Mouse (Mus musculus) midbrain, embryonic 11.5 days (tissue): ENCODE results near the gene Slc6a16. TPM values are rescaled to one million over a fixed set of nuclear protein-coding genes. Genes with fewer than 3 reads are reported as not detected.

Experiments
- ATAC-seq: fragments of 200-750 bp; cut with Nextera tagmentation; 2 replicates; pipeline ENCODE4 v1.8.0; 2017; ENCODE audit warnings: moderate TSS enrichment, moderate library complexity; ENCODE audit not compliant: low FRiP score
- DNase-seq: peaks from one replicate; pipeline ENCODE4 v3.0.0; 2015; ENCODE audit warnings: low spot score; ENCODE audit errors: missing footprints
- H3K27ac ChIP-seq: fragments of 300-500 bp; sonication (generic); 2 replicates; pipeline ENCODE4 v1.5.1; 2014; ENCODE audit warnings: low read depth, low read length
- H3K27me3 ChIP-seq: fragments of 300-500 bp; sonication (generic); 2 replicates; pipeline ENCODE4 v1.6.1; 2014; ENCODE audit warnings: mild to moderate bottlenecking, low read length, moderate library complexity, mixed read lengths; ENCODE audit not compliant: control insufficient read depth, insufficient read depth
- H3K36me3 ChIP-seq: fragments of 300-500 bp; sonication (generic); 2 replicates; pipeline ENCODE4 v1.6.1; 2014; ENCODE audit warnings: mild to moderate bottlenecking, low read length, moderate library complexity, mixed read lengths; ENCODE audit not compliant: control insufficient read depth, insufficient read depth
- H3K4me1 ChIP-seq: fragments of 300-500 bp; sonication (generic); 2 replicates; pipeline ENCODE4 v1.6.1; 2014; ENCODE audit warnings: low read length; ENCODE audit not compliant: control insufficient read depth, insufficient read depth
- H3K4me2 ChIP-seq: fragments of 300-500 bp; sonication (generic); 2 replicates; pipeline ENCODE4 v1.6.1; 2014; ENCODE audit warnings: mild to moderate bottlenecking, moderate library complexity
- H3K4me3 ChIP-seq: fragments of 300-500 bp; sonication (generic); 2 replicates; pipeline ENCODE4 v1.5.1; 2014; ENCODE audit warnings: low read depth, low read length
- H3K9ac ChIP-seq: fragments of 300-500 bp; sonication (generic); 2 replicates; pipeline ENCODE4 v1.6.1; 2014; ENCODE audit warnings: low read length
- H3K9me3 ChIP-seq: fragments of 300-500 bp; sonication (generic); 2 replicates; pipeline ENCODE4 v1.6.1; 2016; ENCODE audit warnings: low read length; ENCODE audit not compliant: control insufficient read depth
- WGBS: fragments of 180-500 bp; shearing (Covaris S2); extraction: QIAGEN DNeasy Blood & Tissue Kit; methylation state at CpG from one replicate; pipeline ENCODE4 v1.1.7; 2014; 5-methylcytosine and 5-hydroxymethylcytosine counted together
- polyA plus RNA-seq: library from polyadenylated mRNA; unstranded; fragments of >200 nt; fragmentation: Nextera tagmentation; extraction: Ambion mirVana; gene quantifications from 2 replicates; pipeline ENCODE4 v1.2.1, GENCODE M21; 2014

Gene Slc6a16
- polyA plus RNA-seq, 1 experiment from 2014 or later: not detected

GRCm38 (mm10) chr7:45213708-45214107 lies 27.2 kb upstream of the Slc6a16 start:
- Histone ChIP-seq H3K36me3 (peaks cover 6% of the 10 kb centered on the region; the same call in 1 of the 2 replicates), H3K4me2 (no peak overlapping the region), H3K27ac (no peak overlapping the region), H3K27me3 (peaks cover 12% of the 10 kb centered on the region), H3K4me1 (peaks cover 19% of the 10 kb centered on the region), H3K9ac (no peak overlapping the region), H3K9me3 (no peaks in the 10 kb centered on the region), H3K4me3 (no peak overlapping the region)
- 72% methylated on average over 5 of the region's 5 CpGs for WGBS
- ATAC-seq (no peak), DNase-seq (no peak)

- Histone ChIP-seq H3K4me1 (peaks cover 19% of the 10 kb centered on the region), H3K36me3 (peaks cover 19% of the 10 kb centered on the region), H3K4me3 (peak within 1 kb of the TSS; percentile 85), H3K27ac (peak within 1 kb of the TSS; percentile 96), H3K9ac (peak within 1 kb of the TSS; percentile 100), H3K9me3 (no peaks in the 10 kb centered on the region), H3K4me2 (peak within 1 kb of the TSS; percentile 93), H3K27me3 (peaks cover 12% of the 10 kb centered on the region)
- ATAC-seq (peak; percentile 75), DNase-seq (peak; percentile 97)
- under 1% methylated on average over 53 of the region's 55 CpGs for WGBS
Observed at GRCm38 (mm10) chr7:45215673-45216441, 25.0 kb upstream of the Slc6a16 start, which contains the start of gene Tead2. Tead2 (plus strand) TSS chr7:45215753.

GRCm38 (mm10) chr7:45216442-45217183 lies 24.3 kb upstream of the Slc6a16 start:
- peaks cover 19% of the 10 kb centered on the region for H3K4me1 ChIP-seq
- H3K36me3 ChIP-seq: peaks cover 20% of the 10 kb centered on the region
- peaks cover 5% of the 10 kb centered on the region for H3K27me3 ChIP-seq
- H3K4me3 ChIP-seq: peak overlapping the region; percentile 85
- H3K4me2 ChIP-seq: peak overlapping the region; percentile 93
- peak; percentile 83 for ATAC-seq
- no peaks in the 10 kb centered on the region for H3K9me3 ChIP-seq
- peak; percentile 98 for DNase-seq
- peak overlapping the region; percentile 100 for H3K9ac ChIP-seq
- whole genome bisulfite sequencing: 0% methylated on average over 13 of the region's 13 CpGs
- peak overlapping the region; percentile 96 for H3K27ac ChIP-seq

- 93% methylated on average over 2 of the region's 2 CpGs for WGBS
- H3K36me3 ChIP-seq: peaks cover 53% of the 10 kb centered on the region
- H3K9me3 ChIP-seq: no peaks in the 10 kb centered on the region
- no peak overlapping the region for H3K4me3 ChIP-seq
- no peaks in the 10 kb centered on the region for H3K27me3 ChIP-seq
- H3K27ac ChIP-seq: no peak overlapping the region
- DNase-seq: no peak
- H3K4me2 ChIP-seq: no peak overlapping the region
- H3K9ac ChIP-seq: no peak overlapping the region
- H3K4me1 ChIP-seq: peaks cover 19% of the 10 kb centered on the region
- no peak for ATAC-seq
Observed at GRCm38 (mm10) chr7:45221680-45222079, 19.2 kb upstream of the Slc6a16 start.

GRCm38 (mm10) chr7:45224826-45225225 lies 16.1 kb upstream of the Slc6a16 start:
- Histone ChIP-seq H3K9me3 (no peaks in the 10 kb centered on the region), H3K27ac (no peak overlapping the region), H3K4me2 (no peak overlapping the region), H3K27me3 (no peaks in the 10 kb centered on the region), H3K36me3 (peaks cover 64% of the 10 kb centered on the region), H3K4me3 (no peak overlapping the region), H3K4me1 (no peaks in the 10 kb centered on the region), H3K9ac (no peak overlapping the region)
- 95% methylated on average over 7 of the region's 7 CpGs for WGBS
- ATAC-seq (no peak), DNase-seq (no peak)

GRCm38 (mm10) chr7:45226421-45226820 lies 14.5 kb upstream of the Slc6a16 start:
- no peaks in the 10 kb centered on the region for H3K4me1 ChIP-seq
- H3K9me3 ChIP-seq: no peaks in the 10 kb centered on the region
- no peak overlapping the region for H3K4me2 ChIP-seq
- 94% methylated on average over 5 of the region's 5 CpGs for WGBS
- H3K4me3 ChIP-seq: no peak overlapping the region
- H3K27ac ChIP-seq: no peak overlapping the region
- ATAC-seq: no peak
- H3K27me3 ChIP-seq: no peaks in the 10 kb centered on the region
- H3K36me3 ChIP-seq: peaks cover 61% of the 10 kb centered on the region
- DNase-seq: no peak
- no peak overlapping the region for H3K9ac ChIP-seq

GRCm38 (mm10) chr7:45228548-45228947 lies 12.3 kb upstream of the Slc6a16 start:
- DNase-seq (no peak), ATAC-seq (no peak)
- no peaks in the 10 kb centered on the region for H3K27me3 ChIP-seq
- H3K27ac ChIP-seq: no peak overlapping the region
- peaks cover 7% of the 10 kb centered on the region for H3K4me1 ChIP-seq
- no peaks in the 10 kb centered on the region for H3K9me3 ChIP-seq
- no peak overlapping the region for H3K4me3 ChIP-seq
- WGBS: 97% methylated on average over 18 of the region's 18 CpGs
- H3K4me2 ChIP-seq: no peak overlapping the region
- peaks cover 69% of the 10 kb centered on the region for H3K36me3 ChIP-seq
- no peak overlapping the region for H3K9ac ChIP-seq

- Histone ChIP-seq H3K27ac (no peak overlapping the region), H3K4me2 (no peak overlapping the region), H3K9me3 (no peaks in the 10 kb centered on the region), H3K4me1 (peaks cover 12% of the 10 kb centered on the region), H3K27me3 (no peaks in the 10 kb centered on the region), H3K4me3 (no peak overlapping the region), H3K9ac (no peak overlapping the region), H3K36me3 (peaks cover 66% of the 10 kb centered on the region)
- no peak for ATAC-seq
- no peak for DNase-seq
- WGBS: 91% methylated on average over 8 of the region's 8 CpGs
Observed at GRCm38 (mm10) chr7:45229046-45229445, 11.8 kb upstream of the Slc6a16 start.
